Mouse (Mus musculus) c-Kit-positive CD71-positive TER-119-negative erythroid progenitor cells, embryonic 14.5 days (primary cell): ENCODE data around the gene Tspan4.

Source experiments
- DNase-seq: peaks from one replicate; pipeline ENCODE4 v3.0.0-alpha.2; 2013; ENCODE audit warnings: low read depth

Tspan4 gene

DNA sequence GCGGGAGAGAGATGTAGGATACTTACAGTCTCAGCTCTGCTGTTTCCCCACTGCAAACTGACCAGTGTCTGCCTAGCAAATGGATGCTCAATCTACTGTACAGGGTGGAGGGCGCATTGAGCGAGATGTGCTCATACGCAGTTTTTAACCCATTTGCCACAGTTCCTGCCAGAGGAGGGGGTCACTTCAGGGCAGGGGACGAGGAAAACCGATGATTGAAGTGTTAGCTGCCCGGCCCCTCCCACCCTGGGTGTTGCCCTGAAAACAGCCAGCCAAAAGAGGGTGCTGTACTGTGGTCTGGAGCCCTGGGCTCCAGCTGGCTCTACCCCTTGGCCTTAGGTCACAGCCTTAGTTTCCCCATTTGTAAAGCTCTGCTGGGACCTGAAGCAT is 1.9 kb downstream of the Tspan4 start:
- DNase-seq = no peak

DNA sequence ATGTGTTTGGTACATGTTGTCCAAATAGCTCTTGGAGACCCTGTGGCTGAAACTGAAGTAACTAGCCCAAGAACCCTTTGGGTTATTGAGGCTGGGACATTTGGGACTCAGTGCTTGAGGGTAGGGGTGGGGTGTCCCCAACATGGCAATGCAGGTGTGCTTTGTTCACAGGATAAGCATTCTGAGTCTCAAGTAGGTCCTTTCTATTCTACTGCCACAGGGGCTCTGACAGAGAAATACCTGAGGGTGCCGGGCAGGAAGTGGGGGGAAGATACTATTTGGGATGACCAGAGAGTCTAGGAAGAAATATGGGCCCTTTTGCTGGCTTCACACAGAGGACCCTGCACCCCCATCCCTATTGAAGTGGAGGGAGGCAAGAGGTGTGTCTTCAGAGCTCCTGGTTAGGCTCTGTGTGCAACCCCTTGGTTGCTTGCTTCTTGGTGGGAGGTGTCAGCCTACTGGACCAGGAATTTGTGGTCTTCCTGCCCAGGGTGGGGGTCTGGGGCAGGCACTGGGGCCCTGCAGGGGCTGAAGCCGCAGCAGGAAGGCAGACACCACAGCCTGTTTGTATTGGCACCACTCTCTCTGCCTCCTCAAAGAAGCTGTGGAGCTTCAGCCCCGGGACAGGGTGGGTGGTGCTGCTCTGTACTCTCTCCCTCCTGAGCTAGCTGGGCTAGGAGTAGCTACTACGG is 2.7 kb downstream of the Tspan4 start:
- DNase-seq = no peak

DNA sequence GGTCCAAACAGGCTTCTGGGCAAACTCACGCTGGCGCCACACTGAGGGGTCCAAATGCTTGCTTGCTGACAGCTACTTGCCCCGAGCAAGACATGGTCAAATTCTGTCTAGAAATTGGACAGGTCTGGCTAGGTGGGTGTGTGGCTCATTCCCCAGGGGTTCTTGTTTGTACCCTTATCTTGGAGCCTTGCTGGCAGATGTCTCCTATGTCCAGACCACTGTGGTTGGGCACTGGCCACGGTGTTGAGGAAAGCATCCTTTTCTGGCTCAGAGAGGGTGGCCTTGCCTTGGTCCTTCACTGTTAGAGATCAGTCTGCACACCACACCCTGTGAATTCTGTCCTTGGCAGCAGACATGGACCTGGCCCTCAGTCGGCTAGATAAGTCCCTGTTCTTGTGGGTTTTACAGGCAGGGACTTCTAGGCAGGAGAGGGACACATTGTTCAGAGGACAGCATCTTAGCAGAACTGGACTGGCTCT is 3.3 kb downstream of the Tspan4 start:
- DNase-seq = no peak

DNA sequence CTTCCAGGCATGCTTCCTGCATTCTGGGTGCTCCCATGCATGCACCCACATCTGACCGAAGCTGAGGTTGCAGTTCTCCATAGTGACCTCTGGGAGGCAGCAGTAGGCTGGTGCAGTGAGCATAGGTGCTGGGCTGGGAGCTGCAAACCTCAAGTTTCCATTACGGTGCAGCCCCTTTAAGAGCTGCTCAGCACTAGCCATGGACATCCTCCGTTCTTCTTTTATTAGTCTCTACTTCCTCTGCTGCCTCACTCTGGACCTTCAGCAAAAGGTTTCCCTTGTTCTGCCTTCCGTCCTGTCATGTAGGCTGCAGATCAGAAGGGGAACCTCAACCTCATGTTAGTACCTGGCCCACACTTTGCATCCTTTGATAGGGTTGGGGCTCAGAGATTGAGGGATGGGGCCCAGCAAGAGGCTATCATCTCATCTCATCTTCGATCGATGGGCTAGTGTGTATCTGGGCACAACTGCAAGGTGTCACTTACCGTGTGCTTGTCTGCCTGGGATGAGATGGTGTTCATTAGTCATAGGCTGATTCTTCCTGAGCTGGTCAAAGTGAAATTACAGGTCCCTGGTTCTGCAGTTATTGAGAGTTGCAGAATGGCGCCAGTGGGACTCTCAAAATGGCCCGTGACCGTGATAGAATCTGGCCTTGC is 5.9 kb downstream of the Tspan4 start:
- DNase-seq = peak; percentile 78

DNA sequence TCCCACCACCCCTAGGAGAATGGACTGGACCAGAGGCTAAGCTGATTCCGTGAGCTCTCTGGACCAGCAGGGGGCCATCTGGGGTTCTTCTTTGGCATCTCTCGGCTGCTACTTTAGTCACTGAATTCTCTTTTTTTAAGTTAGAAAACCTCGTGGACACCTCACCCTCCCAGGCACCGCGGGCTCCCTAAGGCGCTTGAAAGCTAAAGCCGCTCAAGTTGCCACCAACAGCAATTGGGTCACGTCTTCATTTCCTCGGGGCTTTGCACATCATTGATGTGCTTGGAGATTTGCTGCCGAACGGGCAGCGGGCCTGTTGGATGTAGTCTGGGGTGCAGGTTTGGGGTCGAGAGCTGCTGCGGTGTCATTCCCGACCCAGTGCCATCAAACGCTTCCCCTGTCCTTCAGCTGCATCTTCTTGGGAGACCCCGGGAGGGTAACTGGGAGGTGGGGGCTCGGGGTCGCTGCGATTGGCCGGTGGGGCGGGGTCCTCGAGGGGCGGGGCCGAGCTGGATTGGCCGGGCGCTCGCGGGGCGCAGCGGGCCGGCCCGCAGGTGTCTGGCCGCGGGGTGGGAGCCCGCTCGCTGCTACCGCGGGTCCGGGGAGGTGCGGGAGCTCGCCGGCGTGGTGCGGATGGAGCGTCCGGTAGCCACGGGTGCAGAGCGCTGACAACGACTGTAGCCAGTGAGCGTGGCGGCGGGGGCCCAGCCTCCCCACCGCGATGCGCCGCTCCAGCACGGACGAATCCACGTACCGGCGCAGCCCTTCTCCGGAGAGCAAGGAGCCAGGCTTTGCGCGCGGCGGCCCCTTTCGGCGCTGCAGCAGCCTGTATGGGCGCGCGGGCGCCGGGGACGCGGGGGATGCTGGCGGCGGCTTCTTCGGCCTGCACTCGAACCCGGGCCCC is 6.7 kb downstream of the Tspan4 start:
- no peak for DNase-seq

DNA sequence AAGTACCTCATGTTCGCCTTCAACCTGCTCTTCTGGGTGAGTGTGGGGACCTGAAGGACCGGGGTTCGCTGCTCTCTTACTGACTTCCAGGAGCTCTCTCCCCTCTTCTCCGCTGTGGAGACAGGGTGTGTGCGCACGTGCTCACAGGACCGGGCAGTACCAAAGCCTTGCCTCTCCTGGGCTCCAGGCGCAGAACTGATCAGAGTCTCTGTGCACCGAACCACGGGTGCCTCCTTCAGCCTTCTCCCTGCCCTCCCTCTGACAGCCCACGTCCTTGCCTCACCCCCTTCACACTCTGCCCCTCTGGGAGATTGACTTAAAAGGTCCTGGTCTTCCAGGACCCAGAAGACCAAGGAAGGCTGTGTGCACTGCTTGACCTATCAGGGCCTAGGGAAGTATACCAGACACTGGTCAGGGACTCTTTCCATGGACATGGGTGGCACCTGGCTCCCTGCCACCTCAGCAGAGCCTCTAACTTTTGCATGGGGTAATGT is 7.5 kb downstream of the Tspan4 start:
- DNase-seq = no peak

DNA sequence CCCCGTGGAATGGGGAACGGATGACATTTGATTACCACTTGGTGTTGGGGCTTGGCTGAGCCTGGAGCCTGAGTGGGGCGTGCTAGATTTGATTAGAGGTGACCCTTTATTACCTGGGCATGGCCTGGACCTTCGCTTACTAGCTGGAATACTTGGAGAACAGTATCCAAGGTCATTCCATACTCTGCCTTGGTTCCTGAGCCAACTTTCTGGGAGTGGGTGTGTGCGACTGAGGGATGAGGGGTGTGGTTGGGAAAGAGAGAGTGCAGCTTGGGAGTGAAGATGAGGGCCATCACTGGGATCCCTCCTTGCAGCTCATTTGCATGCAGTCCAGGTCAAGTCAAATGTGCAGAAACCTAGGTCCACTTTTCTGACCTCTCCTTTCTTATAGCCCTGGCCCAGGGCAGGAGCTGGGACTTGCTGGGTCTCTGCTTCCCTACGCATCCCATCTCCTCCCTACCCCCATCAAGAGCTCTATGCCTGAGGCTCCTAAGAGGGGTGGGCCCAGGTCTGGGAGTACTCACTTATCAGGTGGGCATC is 8.1 kb downstream of the Tspan4 start:
- no peak for DNase-seq

DNA sequence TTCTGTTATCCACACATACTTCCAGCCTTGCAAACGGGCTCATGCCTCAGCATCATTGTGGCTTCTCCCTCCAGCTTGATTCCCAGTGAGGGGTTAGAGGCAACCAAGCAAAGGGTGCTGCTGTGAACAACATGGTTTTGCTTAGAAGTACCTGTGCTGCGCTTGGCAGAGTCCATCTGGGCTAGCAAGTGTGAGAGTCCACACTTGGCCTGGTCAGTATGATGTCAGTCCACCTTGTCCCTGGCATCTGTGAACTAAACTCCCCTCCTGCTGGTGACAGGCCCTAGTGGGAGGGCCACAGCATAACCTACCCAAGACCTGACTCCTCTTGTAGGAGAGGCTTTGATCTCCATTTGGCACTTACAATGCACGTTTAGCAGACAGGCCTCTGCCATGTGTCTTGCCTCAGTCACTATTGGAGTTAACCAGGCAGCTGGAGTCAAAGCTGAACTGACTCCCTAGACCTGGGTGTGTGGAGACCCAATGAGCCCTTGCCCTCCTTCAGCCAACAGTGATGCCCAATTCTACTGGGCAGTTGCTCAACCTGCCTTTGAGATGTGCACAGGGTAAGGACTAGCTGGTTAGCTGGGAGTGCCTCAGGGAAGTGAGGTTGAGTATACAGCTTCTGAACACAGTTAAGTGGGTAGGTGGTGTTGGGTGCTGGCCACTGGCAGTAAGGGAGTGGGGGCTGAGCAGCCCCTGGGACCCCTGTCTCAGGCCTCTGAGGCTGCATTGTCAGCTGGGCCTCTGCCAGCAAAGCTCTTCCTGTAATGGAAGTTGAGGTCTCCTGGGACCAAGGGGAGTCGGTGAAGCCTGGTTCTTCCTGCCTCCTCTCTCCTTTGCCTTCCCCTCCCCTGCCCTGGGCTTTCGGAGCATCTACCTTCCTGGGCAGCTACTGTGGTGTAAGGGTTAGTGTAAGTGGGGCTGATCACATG is 9.4 kb downstream of the Tspan4 start:
- no peak for DNase-seq

DNA sequence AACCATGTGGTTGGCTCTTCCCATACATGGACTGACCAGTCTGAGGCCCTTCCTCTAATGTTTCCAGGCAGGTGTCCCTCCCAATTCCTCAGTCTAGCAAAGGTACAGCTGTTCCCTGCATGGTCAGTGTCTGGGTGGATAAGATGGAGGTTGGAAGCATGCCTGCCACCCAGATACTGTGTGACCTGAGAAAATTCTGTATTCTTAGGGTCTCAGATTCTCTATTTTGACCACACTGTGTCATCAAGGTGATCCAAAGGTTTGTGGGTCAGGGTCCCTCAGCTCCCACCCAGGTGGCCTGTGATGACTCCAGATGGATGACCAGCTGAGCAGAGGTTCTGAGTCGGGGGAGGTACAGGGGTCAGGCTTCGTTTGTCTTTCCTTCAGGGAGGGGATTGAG is 10.1 kb downstream of the Tspan4 start:
- DNase-seq = no peak

DNA sequence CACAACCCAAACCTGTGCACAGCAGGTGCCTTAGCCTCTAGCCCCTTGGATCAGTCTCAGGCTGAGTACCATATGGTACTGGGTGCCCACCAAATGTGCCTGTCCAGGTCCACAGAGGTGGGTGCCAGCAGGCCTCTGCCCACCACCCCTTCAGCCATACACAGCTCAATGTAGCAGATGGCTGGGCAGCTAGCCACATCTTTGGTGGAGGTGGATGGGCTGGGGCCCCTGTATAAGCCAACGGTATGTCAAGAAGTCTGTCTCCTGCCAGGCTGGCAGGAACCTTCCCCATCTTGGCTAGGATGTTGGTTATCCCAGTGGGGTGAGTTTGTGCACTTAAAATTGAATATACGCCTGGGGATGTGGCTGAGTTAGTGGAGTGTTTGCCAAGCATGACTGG is 10.6 kb downstream of the Tspan4 start:
- DNase-seq = no peak

DNA sequence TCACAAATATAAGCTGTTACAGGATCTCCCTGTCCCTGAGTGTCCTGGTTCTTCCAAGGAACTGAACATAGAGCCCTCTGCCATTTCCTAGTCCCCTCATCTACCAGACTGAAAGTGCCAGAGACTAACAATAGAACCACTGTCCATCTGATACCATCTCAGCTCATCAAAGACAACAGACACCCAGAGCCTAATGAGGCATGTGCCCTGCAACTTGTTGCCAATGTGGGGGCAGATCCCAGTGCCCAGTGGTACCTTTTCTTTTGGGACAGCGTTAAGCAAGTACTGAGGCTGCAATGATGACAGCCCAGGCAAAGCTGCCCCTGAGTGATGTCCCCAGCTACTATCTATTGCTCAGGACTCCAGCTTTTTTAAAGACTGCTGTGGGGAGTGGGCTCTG is 11.2 kb downstream of the Tspan4 start:
- no peak for DNase-seq

DNA sequence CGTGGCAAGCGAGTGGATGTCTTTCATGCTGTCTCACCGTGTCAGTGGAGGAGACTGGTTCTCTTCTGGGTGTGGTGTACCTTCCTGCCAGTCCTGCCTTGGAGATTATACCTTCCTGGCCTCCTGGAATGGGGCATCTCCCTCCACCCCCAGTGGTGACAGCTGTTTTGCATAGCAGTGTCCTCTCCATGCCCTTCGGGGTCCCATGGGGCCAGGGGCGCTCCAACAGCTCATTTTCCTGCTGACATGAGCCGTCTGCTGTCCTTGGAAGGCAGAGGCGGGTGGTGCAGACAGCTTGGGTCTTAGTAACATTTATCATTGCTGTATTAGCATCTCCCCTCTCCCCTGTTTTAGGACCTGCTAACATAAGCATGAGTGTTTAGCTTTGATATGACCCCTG is 12.1 kb downstream of the Tspan4 start:
- DNase-seq = no peak

DNA sequence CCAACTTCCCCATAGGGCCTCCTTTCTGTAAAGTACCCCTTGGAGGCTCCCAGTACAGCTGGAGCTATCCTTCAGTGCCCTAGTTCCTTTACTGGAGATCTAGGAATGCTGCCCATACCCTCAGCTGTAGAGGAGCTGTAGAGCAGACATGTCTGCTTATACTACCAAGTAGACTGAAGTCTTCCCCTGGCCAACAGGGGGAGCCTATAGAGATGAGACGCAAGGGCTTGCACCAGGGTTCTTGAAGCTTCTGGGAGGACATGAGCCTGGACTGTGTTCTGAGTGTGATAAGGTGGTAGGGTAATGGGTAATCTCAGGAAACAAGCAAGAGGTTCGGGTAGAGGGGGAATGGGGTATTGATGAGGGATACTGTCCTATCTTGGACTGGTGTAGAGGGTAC is 16.1 kb downstream of the Tspan4 start:
- no peak for DNase-seq

DNA sequence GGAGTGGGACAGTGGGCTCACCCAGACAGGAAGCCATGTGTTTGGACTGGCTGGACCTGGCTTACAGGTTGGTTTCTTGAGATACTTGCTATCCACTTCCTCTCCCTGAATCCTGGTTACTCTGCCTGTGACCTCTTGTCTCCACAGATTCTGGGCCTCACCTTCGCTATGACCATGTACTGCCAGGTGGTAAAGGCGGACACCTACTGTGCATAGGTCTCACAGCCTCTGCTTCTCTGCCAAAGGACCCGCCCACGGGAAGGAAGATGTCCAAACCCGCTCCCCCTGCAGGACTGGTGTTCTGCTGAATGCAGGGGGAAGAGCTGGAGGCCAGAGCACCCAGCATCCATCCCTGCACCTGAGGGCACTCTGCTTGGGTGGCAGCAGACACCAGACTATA is 17.7 kb downstream of the Tspan4 start:
- no peak for DNase-seq

DNA sequence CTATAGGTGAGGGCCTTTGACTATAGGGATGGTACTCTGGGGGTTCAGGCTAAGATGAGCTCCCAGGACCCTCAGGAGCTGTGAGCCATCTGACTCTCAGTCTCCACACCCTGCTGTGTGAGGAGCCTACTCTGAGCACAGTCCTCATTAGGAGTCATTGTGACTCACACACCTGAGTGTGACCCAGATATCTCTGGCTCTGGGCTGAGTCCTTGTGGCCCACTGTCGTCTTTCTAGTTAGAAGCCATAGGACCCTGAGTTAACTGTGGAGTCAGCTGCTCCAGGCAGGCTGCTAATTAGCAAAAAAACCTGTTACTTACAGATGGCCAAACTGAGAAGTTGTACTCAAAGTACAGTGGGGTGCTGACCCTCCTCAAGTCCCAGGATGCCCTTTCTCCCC is 18.7 kb downstream of the Tspan4 start:
- DNase-seq = no peak

DNA sequence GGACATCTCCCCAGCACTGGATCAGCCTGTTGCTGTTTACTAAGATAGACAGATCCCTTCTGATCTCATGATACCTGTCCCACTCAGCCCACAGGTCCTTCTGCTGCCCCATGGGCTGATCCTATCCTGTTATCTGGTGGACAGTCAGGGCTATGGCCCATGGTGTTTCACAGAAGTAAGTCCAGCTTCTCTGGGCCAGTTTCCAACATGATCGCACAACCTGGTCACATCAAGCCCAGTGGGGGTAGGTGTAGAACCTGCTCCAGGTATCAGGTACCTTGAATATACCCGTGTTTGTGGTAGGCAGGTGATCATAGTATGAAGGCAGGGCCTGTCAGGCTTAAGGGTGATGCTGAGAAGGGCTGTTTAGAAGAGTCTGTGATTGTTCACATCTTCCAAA is 20.3 kb downstream of the Tspan4 start:
- DNase-seq = no peak

DNA sequence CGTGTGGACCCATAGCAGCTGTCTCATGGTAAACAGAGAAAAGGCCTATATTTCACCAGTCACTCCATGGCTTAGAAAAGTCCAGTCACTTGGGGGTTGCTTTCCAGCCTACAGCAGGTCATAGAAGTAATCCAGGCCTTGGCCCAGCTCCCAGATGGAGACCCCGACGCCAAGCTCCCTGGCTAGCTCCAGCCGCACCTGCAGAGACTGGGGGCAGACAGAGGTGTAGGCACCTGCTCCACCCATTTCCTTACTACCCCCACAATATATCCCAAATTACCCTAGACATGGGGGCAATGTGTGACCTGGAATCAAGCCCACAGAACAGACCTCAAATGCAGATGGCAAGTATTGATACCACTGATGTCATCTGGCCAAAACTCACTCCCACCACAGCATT is 20.9 kb downstream of the Tspan4 start:
- DNase-seq = no peak

DNA sequence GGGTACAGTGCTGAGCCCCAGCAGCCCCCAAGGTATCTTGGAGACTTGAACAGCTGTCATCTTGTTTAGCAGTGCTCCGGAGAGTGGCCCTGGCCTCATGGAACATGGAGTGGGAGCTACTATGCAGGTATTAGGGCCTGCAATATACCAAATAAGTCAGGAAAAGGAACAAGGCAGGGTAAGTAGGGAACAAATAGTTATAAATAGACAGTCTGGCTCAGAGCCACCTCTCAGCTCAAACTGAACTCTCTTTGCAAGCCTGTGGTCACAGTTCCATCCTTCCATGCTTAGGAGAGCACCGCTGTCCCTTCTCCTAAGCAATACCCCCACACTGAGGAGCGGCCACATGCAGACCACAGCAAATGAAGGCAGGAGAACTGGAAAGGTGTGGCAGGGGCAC is 22.6 kb downstream of the Tspan4 start:
- no peak for DNase-seq

DNA sequence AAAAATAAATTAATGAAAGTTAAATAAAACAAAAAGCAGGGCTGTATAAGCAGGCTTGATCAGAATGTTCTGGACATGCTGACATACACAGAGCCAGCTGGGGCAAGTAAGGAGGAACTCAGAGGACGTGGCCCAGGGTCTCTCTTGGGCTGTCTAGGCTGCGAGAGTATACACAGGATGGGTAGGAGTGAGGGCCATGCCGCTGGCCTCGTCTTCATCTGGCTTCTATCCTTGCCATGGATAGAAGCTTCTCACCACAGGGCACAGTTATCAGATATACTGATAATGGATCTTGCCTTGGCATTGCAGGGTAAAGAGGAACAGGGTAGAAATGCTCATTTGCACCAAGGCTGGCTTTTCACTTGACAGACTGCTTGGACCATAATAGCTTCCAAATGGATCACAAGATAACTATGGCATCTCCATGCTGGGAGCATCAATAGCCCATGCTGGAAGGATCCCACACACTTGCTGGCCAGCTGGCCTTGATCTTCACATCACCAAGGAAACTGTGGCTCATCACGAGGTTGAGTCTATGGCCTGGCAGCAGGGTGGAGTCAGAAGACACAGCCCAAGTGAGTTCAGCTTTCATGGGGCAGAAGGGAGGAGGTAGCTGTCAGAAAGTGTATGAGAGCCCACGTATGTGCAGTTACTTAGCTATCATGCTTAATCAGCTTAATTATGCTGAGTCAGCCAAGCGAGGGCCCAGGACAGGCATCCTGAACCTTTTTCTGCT is 26.9 kb downstream of the Tspan4 start:
- no peak for DNase-seq

DNA sequence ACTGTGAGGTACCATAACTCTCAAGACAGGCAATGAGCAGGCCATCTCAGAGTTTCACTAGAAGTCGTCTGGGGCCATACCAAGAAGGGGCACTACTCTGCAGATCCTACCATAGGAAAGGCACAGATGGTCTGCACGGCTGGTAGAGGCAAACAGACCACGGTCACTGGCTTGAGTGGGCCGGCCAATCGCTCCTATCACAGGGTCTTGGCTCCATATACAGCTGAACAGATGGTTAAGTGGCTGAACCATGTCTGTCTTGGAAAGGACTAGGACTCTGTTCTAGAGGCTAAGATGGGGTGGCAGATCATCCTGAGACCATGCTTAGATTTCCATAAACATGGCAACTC is 27.5 kb downstream of the Tspan4 start:
- DNase-seq = no peak

DNA sequence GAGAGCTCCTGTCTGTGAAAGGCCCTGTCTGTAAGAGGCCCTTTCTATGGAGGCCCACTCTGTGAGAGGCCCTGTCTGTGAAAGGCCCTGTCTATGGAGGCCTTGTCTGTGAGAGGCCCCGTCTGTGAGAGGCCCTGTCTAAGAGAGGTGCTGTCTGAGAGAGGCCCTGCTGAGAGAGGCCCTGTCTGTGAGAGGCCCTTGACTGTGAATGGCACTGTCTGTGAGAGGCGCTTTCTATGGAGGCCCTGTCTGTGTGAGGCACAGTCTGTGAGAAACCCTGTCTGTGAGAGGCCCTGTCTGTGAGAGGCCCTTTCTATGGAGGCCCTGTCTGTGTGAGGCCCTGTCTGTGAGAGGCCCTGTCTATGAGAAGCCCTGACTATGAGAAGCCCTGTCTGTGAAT is 31.2 kb downstream of the Tspan4 start:
- no peak for DNase-seq
